Mouse (Mus musculus) olfactory bulb, adult 2 months (tissue): Measurements from ENCODE around the gene Prkag2. TPM values are rescaled to one million over a fixed set of nuclear protein-coding genes. Genes with fewer than 3 reads are reported as not detected.

Source experiments
- H3K27ac ChIP-seq: fragments of 200-500 bp; 2 replicates; pipeline ENCODE4 v1.5.1; 2012; ENCODE audit warnings: low read depth, low read length; ENCODE audit not compliant: insufficient read depth
- H3K4me1 ChIP-seq: fragments of 200-500 bp; 2 replicates; pipeline ENCODE4 v1.6.1; 2012; ENCODE audit warnings: low read length; ENCODE audit not compliant: control insufficient read depth, insufficient read depth
- H3K4me3 ChIP-seq: fragments of 200-500 bp; 2 replicates; pipeline ENCODE4 v1.5.1; 2012; ENCODE audit warnings: mild to moderate bottlenecking, low read depth, low read length, moderate library complexity; ENCODE audit not compliant: insufficient read depth
- CTCF ChIP-seq: fragments of 200-500 bp; IDR thresholded peaks from 2 replicates; pipeline ENCODE4 v1.5.1; 2012; ENCODE audit warnings: low read depth, mild to moderate bottlenecking, low read length, moderate library complexity; ENCODE audit not compliant: insufficient read depth
- POLR2A ChIP-seq: fragments of 200-500 bp; IDR thresholded peaks from 2 replicates; pipeline ENCODE4 v1.6.1; 2012; ENCODE audit warnings: mild to moderate bottlenecking, low read depth, low read length, moderate library complexity; ENCODE audit not compliant: insufficient read depth
- WGBS: fragments of 180-500 bp; shearing (Covaris S2); methylation state at CpG from one replicate; pipeline ENCODE4 v1.1.7; 2018; 5-methylcytosine and 5-hydroxymethylcytosine counted together
- polyA plus RNA-seq: library from polyadenylated mRNA; stranded (reverse); fragments of >200 nt; gene quantifications from 2 replicates; pipeline ENCODE4 v1.2.4, GENCODE M21; 2012; ENCODE audit warnings: low replicate concordance; ENCODE audit not compliant: missing spikeins, insufficient read depth, insufficient read length

Prkag2 gene
- not detected in 2 replicates for polyA plus RNA-seq

GRCm38 (mm10) chr5:25100516-25101125, at the start of gene Prkag2:
Gene Prkag2, minus strand, starts transcription at chr5:25100642.
- no peak within 1 kb of the TSS for H3K27ac ChIP-seq
- 0% methylated on average over 50 of the region's 50 CpGs for WGBS
- no peak for TF ChIP-seq POLR2A
- no peak for TF ChIP-seq CTCF

GRCm38 (mm10) chr5:25149331-25149965, 49.0 kb upstream of the Prkag2 start:
- Histone ChIP-seq H3K4me3 (no peak overlapping the region), H3K27ac (no peak overlapping the region), H3K4me1 (no peaks in the 10 kb centered on the region)
- WGBS, result 91% methylated on average over 2 of the region's 2 CpGs
- TF ChIP-seq POLR2A (no peak), CTCF (no peak)

More at GRCm38 (mm10) chr5:25100516-25101125, at the start of gene Prkag2:
- H3K4me1 ChIP-seq, result peaks cover 21% of the 10 kb centered on the region
- peak within 1 kb of the TSS; percentile 62 for H3K4me3 ChIP-seq

- no peak overlapping the region for H3K27ac ChIP-seq
- no peak overlapping the region for H3K4me3 ChIP-seq
- no peak for TF ChIP-seq CTCF
- no peak for TF ChIP-seq POLR2A
- 85% methylated on average over 7 of the region's 7 CpGs for whole genome bisulfite sequencing
- no peaks in the 10 kb centered on the region for H3K4me1 ChIP-seq
Measured at GRCm38 (mm10) chr5:25146705-25147104, 46.3 kb upstream of the Prkag2 start.

GRCm38 (mm10) chr5:25127865-25128264, 27.4 kb upstream of the Prkag2 start:
- H3K27ac ChIP-seq, result no peak overlapping the region
- no peak overlapping the region for H3K4me3 ChIP-seq
- no peaks in the 10 kb centered on the region for H3K4me1 ChIP-seq
- WGBS, result 86% methylated on average over 4 of the region's 4 CpGs
- TF ChIP-seq CTCF (no peak), POLR2A (no peak)

DNA sequence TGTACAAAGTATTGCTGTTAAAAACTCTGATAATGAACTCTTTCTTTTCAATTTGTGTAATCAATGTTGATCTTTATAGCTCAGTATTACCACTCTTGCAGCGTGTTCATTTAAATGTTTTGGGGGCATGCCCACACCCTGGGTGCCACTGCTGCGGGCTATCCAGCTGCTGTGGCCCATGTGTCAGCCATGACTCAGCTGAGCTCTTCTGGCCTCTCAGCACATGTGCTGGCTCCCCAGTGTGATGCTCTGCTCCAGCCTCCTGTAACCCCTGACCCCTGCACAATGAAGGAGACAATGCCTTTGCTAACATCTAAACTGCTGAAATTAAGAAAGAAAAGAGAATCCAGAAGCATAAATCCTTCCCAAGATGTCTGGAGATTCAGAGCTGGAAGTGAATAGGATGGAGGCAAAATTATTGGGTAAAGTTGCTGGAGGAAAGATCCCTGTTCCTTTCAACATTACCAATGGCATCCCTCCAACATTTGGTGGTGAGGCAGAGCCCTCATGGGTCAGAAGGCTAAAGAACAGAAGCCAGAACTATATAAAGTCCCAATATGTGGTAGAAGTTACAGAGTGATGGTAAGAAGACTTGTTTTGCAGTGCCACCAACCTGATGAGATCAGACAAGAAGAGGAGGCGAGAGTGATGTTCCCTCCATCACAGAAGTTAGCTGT, 25.6 kb upstream of the Prkag2 start:
- 82% methylated on average over 3 of the region's 3 CpGs for WGBS
- no peak overlapping the region for H3K27ac ChIP-seq
- no peaks in the 10 kb centered on the region for H3K4me1 ChIP-seq
- TF ChIP-seq CTCF (no peak), POLR2A (no peak)
- no peak overlapping the region for H3K4me3 ChIP-seq

- 98% methylated on average over 1 of the region's 1 CpGs for WGBS
- Histone ChIP-seq H3K27ac (no peak overlapping the region), H3K4me3 (no peak overlapping the region), H3K4me1 (no peaks in the 10 kb centered on the region)
- TF ChIP-seq CTCF (no peak), POLR2A (no peak)
Measured at GRCm38 (mm10) chr5:25122534-25122933, 22.1 kb upstream of the Prkag2 start.

- TF ChIP-seq CTCF (no peak), POLR2A (no peak)
- Histone ChIP-seq H3K27ac (no peak overlapping the region), H3K4me1 (peaks cover 8% of the 10 kb centered on the region), H3K4me3 (no peak overlapping the region)
- WGBS, result 73% methylated on average over 5 of the region's 5 CpGs
Measured at GRCm38 (mm10) chr5:25119148-25119547, 18.7 kb upstream of the Prkag2 start.

GRCm38 (mm10) chr5:25115997-25116396, 15.6 kb upstream of the Prkag2 start:
- TF ChIP-seq POLR2A (no peak), CTCF (no peak)
- Histone ChIP-seq H3K4me3 (no peak overlapping the region), H3K4me1 (peaks cover 8% of the 10 kb centered on the region), H3K27ac (no peak overlapping the region)
- 66% methylated on average over 5 of the region's 5 CpGs for WGBS

DNA sequence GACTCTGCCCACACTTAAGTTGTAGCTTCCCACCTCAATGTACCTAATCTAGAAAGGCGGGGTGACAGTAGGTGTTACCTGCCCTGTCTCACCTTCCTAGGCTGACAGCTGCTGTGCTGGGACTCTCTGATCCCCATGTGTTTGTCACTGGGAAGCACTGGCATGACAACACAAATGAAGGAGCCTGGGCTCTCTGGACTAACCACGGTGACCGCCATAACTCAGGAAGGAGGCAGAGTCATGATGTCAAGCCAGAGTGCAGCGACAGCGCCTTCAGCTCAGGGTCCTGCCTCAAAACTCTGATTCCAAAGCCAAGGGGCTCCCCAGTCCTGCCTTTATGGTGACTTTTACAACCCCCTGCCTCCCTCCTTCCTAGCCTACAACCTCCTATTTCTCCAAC, 14.8 kb upstream of the Prkag2 start:
- H3K4me1 ChIP-seq, result peaks cover 8% of the 10 kb centered on the region
- 88% methylated on average over 5 of the region's 5 CpGs for WGBS
- no peak overlapping the region for H3K27ac ChIP-seq
- no peak overlapping the region for H3K4me3 ChIP-seq
- TF ChIP-seq CTCF (no peak), POLR2A (no peak)
